Mouse (Mus musculus) stomach, embryonic 14.5 days (tissue): ENCODE measurements around the gene Il9r. TPM values are rescaled to one million over a fixed set of nuclear protein-coding genes. Genes with fewer than 3 reads are reported as not detected.

Source experiments
- ATAC-seq: fragments of 200-750 bp; cut with Nextera tagmentation; 2 replicates; pipeline ENCODE4 v1.8.0; 2017; ENCODE audit warnings: low read depth, moderate TSS enrichment; ENCODE audit not compliant: insufficient number of reproducible peaks, insufficient read depth, low FRiP score
- H3K27ac ChIP-seq: fragments of 300-500 bp; sonication (generic); 2 replicates; pipeline ENCODE4 v1.5.1; 2014; ENCODE audit warnings: mild to moderate bottlenecking, low read length, moderate library complexity, mixed read lengths
- H3K27me3 ChIP-seq: fragments of 300-500 bp; sonication (generic); 2 replicates; pipeline ENCODE4 v1.6.1; 2014; ENCODE audit warnings: low read length, control low read depth, mixed read lengths; ENCODE audit not compliant: control insufficient read depth, insufficient read depth
- H3K36me3 ChIP-seq: fragments of 300-500 bp; sonication (generic); 2 replicates; pipeline ENCODE4 v1.6.1; 2014; ENCODE audit warnings: mild to moderate bottlenecking, control low read depth, low read length, moderate library complexity, mixed read lengths; ENCODE audit not compliant: control insufficient read depth, insufficient read depth
- H3K4me1 ChIP-seq: fragments of 300-500 bp; sonication (generic); 2 replicates; pipeline ENCODE4 v1.6.1; 2014; ENCODE audit warnings: low read length, control low read depth, mixed read lengths; ENCODE audit not compliant: control insufficient read depth, insufficient read depth
- H3K4me2 ChIP-seq: fragments of 300-500 bp; sonication (generic); replicated peaks from 2 replicates; pipeline ENCODE4 v1.6.1; 2014; ENCODE audit warnings: low read depth, low read length, control low read depth
- H3K4me3 ChIP-seq: fragments of 300-500 bp; sonication (generic); 2 replicates; pipeline ENCODE4 v1.5.1; 2014; ENCODE audit warnings: low read depth, low read length, control low read depth
- H3K9ac ChIP-seq: fragments of 300-500 bp; sonication (generic); replicated peaks from 2 replicates; pipeline ENCODE4 v1.6.1; 2014; ENCODE audit warnings: low read depth, mild to moderate bottlenecking, control low read depth, low read length, moderate library complexity, mixed read lengths
- H3K9me3 ChIP-seq: fragments of 300-500 bp; sonication (generic); 2 replicates; pipeline ENCODE4 v1.6.1; 2016; ENCODE audit warnings: low read depth, low read length, control low read depth; ENCODE audit not compliant: control insufficient read depth
- WGBS: fragments of 180-500 bp; shearing (Covaris S2); extraction: QIAGEN DNeasy Blood & Tissue Kit; methylation state at CpG from one replicate; pipeline ENCODE4 v1.1.7; 2014; 5-methylcytosine and 5-hydroxymethylcytosine counted together
- polyA plus RNA-seq: library from polyadenylated mRNA; unstranded; fragments of >200 nt; fragmentation: Nextera tagmentation; extraction: Ambion mirVana; gene quantifications from 2 replicates; pipeline ENCODE4 v1.2.1, GENCODE M21; 2014

Il9r gene
- polyA plus RNA-seq, 1 experiment from 2014 or later, result 0.06 TPM

DNA sequence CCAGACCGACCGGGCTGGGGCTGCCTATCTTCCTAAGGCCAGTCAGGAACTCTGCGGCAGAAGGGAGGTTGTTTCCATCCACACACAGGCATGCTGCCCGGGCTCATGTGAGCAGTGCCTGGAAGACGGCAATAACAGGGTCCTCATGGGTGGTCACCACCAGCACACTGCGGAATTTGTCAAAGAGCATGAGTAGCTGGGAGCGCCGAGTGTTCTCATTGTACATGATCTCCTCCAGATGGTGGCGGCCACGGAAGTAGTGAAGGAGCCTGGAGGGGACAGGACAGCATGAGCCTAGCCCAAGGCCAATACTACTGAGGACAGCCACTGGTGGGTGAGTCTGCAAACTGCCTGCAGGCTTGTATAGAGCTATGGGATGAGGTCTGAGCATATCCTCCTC, 32.8 kb upstream of the Il9r start:
- Histone ChIP-seq H3K4me2 (no peak overlapping the region), H3K27ac (no peak overlapping the region), H3K4me1 (peaks cover 14% of the 10 kb centered on the region; the same call in 1 of the 2 replicates), H3K4me3 (no peak overlapping the region), H3K36me3 (peaks cover 40% of the 10 kb centered on the region), H3K9me3 (no peaks in the 10 kb centered on the region), H3K9ac (no peak overlapping the region), H3K27me3 (no peaks in the 10 kb centered on the region)
- 70% methylated on average over 10 of the region's 10 CpGs for WGBS
- no peak; the same call in 1 of the 2 replicates for ATAC-seq

DNA sequence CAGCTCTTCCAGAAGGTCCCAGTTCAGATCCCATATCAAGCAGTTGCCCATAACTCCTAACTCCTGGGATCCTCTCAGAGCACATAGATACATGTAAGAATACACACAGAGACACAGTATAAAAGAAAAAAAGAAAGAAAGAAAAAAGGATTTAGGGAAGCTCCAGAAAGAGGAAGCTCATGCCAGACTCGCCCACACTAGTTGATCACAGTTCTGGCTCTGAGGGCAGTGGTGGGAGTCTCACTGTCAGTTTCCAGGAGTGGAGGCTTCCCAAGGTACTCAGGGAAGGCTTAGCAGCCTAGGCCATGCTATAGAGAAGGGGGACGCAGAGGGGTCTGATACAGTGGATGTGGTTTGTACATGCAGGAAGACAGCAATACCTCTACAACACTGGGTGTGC, 31.0 kb upstream of the Il9r start:
- Histone ChIP-seq H3K9ac (no peak overlapping the region), H3K4me2 (no peak overlapping the region), H3K36me3 (peaks cover 40% of the 10 kb centered on the region), H3K4me3 (no peak overlapping the region), H3K9me3 (no peaks in the 10 kb centered on the region), H3K27me3 (no peaks in the 10 kb centered on the region), H3K4me1 (peaks cover 16% of the 10 kb centered on the region), H3K27ac (no peak overlapping the region)
- no peak for ATAC-seq
- 85% methylated on average over 2 of the region's 2 CpGs for WGBS

DNA sequence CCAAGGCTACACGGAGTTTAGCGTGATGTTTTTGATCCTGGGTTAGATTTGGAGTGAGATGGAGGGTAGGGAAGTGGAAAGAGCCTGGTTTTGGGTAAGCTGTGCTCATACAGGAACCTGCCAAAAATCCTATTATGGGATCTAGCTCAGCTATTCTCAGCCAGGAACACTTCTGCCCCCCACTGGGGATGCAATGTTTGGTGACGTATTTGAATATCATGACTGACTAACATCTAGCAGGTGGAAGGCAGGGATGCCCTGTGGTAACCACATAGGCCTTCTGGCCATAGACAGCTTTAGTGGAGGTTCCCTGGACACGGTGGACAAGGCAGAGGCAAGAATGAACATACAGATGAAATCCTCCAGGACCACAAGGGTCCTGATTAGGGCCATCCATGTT, 30.1 kb upstream of the Il9r start:
- ATAC-seq, result no peak
- H3K9ac ChIP-seq, result no peak overlapping the region
- H3K27me3 ChIP-seq, result no peaks in the 10 kb centered on the region
- H3K9me3 ChIP-seq, result no peaks in the 10 kb centered on the region
- H3K36me3 ChIP-seq, result peaks cover 40% of the 10 kb centered on the region
- no peak overlapping the region for H3K4me3 ChIP-seq
- 79% methylated on average over 4 of the region's 4 CpGs for WGBS
- no peak overlapping the region for H3K27ac ChIP-seq
- no peak overlapping the region for H3K4me2 ChIP-seq
- peaks cover 23% of the 10 kb centered on the region for H3K4me1 ChIP-seq

DNA sequence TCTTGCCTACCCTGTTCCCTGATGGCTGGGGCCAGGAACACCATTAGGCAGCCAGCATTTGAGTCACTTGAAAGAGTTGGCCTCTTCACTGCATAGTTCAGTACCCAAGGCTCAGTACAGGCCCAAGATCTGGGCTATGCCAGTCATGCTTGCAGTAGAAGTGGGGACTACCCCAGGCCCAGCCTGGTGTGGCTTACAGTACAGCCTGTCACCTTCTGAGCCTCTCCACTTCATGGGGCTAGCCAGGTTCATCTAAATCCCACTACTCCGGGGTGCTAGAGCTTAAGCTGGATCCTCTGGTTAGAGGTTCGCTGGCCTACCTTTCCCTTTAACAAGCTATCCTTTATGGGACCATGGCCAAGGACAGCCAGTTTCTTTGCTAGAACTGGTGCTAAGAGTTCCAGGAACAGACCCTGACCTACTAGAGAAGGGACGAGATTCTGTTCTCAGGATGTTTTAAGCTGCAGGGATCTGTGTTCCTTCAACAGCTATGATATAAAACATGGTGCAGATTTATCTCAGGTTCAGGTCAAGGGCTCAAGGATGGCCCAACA, 28.3 kb upstream of the Il9r start:
- ATAC-seq, result no peak
- Histone ChIP-seq H3K36me3 (peaks cover 28% of the 10 kb centered on the region), H3K4me1 (peaks cover 27% of the 10 kb centered on the region), H3K4me2 (no peak overlapping the region), H3K9me3 (no peaks in the 10 kb centered on the region), H3K4me3 (no peak overlapping the region), H3K9ac (no peak overlapping the region), H3K27ac (no peak overlapping the region), H3K27me3 (no peaks in the 10 kb centered on the region)
- 84% methylated on average over 3 of the region's 3 CpGs for WGBS

DNA sequence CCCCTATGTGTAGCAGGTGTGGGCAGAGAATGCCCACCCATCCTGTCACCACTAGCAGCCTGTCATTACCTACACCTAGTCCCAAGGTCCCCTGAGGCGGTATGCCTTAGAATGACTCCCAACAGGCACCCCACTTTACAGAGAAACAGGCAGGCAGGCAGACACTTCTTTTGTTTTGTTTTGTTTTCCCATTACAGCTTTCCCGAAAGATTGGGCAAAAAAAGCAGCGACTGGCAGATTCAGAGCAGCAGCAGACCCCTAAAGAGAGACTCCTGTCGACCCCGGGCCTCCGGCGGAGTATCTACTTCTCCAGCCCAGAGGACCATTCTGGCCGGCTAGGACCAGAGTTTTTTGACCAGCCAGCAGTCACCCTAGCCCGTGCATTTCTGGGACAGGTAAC, 27.5 kb upstream of the Il9r start:
- no peak for ATAC-seq
- Histone ChIP-seq H3K4me1 (peaks cover 32% of the 10 kb centered on the region), H3K4me2 (peak overlapping the region; percentile 79; the same call in 1 of the 2 replicates), H3K27ac (no peak overlapping the region), H3K4me3 (no peak overlapping the region), H3K9me3 (no peaks in the 10 kb centered on the region), H3K27me3 (no peaks in the 10 kb centered on the region), H3K36me3 (peaks cover 26% of the 10 kb centered on the region), H3K9ac (no peak overlapping the region)
- 86% methylated on average over 9 of the region's 9 CpGs for WGBS

DNA sequence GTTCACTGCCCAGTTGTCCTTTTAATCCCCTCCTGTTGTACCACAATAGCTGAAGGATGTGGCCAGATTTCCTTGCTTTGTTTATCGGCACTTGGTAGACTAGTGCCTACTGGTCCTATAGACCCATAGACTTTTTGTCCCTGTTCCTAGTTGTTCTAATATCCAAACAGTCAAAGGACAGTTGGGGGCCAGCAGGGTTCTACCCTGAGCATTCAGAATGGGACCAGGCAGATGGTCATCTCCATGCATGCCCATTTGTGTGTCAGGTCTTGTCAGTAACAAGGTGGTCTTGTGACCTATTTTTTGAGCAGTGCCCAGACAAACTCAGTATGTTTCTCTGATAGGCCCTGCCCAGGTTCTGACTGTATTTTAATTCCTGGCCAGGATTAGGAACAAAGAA, 27.0 kb upstream of the Il9r start:
- H3K27me3 ChIP-seq, result no peaks in the 10 kb centered on the region
- no peak for ATAC-seq
- H3K9ac ChIP-seq, result peak overlapping the region; percentile 71
- H3K4me1 ChIP-seq, result peaks cover 37% of the 10 kb centered on the region
- peak overlapping the region; percentile 91 for H3K27ac ChIP-seq
- peaks cover 21% of the 10 kb centered on the region for H3K36me3 ChIP-seq
- H3K9me3 ChIP-seq, result no peaks in the 10 kb centered on the region
- peak overlapping the region; percentile 79 for H3K4me2 ChIP-seq
- peak overlapping the region; percentile 71 for H3K4me3 ChIP-seq
- WGBS, result 48% methylated on average over 1 of the region's 1 CpGs

DNA sequence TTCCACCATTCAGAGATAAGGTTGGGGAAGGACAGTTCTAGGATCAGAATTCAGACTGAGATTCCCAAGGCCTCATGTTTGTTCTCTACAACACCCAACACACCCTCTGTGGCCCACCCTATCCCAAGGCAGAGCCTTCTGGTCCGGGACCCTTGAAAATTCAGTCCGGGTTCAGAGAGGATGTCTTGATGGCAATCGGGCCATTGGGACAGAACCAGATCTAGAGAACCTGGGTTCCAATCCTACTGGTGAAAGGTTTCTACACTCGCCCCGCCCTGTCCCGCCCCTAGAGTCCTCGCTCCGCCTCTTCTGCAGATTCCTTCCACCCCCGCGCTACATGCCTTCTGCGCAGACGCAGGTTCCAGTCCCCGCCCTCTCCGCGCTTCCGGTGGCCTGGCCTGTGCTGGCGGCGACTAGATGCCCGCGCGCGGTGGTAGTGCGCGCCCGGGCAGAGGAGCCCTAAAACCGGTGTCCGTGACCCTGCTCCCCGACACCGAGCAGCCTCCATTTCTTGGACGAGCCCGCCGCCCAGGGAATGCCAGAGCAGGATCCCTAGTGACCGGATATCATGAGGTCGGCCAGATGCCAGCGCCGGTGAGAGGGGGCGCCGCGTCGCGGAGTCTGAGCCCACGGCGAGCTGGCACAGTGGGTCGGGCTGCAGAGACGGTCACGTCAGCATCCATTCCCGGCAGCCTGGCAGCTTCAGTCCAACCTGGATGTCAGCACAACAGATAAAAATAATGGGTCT, 26.2 kb upstream of the Il9r start, which contains the start of gene Mpg:
Gene Mpg, plus strand, starts transcription at position 382 of the 748 bp plus-strand sequence.
- H3K9ac ChIP-seq, result peak within 1 kb of the TSS; percentile 71
- peaks cover 37% of the 10 kb centered on the region for H3K4me1 ChIP-seq
- peak within 1 kb of the TSS; percentile 79 for H3K4me2 ChIP-seq
- 3% methylated on average over 47 of the region's 47 CpGs for WGBS
- no peaks in the 10 kb centered on the region for H3K27me3 ChIP-seq
- peaks cover 14% of the 10 kb centered on the region; the same call in 1 of the 2 replicates for H3K36me3 ChIP-seq
- H3K4me3 ChIP-seq, result peak within 1 kb of the TSS; percentile 71
- H3K27ac ChIP-seq, result peak within 1 kb of the TSS; percentile 91
- ATAC-seq, result peak; percentile 74
- no peaks in the 10 kb centered on the region for H3K9me3 ChIP-seq

DNA sequence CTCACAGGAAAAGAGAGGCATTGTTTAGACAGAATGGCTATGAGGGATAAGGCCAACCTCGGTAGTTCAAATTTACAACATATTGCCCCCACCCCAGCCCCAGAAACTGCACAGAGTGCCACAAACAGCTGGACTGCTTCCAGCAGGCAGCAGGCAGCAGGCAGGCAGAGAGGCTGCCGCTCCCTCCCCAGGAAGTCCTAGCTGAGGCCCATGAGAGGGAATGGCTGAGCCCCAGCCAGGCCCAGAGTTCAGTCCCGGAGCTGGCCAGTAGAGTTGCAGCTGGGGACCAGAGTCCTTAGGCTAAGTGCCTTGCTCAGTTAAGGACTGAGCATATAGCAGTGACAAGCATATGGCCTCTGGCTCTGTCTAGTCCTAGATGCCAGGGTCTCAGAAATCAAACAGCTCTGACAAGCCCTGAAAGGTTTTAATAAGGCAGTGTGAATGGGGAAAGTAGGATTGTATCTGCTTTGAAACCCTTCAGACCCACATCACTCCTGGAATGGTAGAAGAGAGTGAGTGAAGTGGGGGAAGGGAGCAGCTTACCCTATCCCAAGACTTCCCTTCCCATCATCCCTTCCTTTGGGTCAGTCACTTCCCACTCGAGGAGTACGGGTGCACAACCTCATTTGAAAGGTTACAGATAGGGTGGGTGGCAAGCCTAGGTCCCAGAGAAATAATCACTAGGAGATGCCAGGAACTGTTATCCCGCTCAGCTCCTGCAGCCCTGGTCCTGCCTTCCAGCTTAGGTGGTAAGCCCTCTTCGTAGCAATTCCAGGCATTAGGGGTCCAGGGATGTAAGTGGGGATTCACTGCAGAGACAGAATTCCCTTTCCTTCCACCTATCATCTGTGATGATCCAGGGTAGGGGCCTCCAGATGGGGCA, 25.4 kb upstream of the Il9r start:
- Histone ChIP-seq H3K4me3 (no peak overlapping the region), H3K36me3 (peaks cover 6% of the 10 kb centered on the region; the same call in 1 of the 2 replicates), H3K9ac (no peak overlapping the region), H3K4me2 (0 out of 2 replicates have a peak overlapping the region, but pooled peaks have one; percentile 79), H3K4me1 (peaks cover 42% of the 10 kb centered on the region), H3K27ac (peak overlapping the region; percentile 91), H3K9me3 (no peaks in the 10 kb centered on the region), H3K27me3 (no peaks in the 10 kb centered on the region)
- ATAC-seq, result no peak
- 46% methylated on average over 7 of the region's 7 CpGs for WGBS
